Mouse (Mus musculus): ENCODE data around the gene AB124611.

DNA sequence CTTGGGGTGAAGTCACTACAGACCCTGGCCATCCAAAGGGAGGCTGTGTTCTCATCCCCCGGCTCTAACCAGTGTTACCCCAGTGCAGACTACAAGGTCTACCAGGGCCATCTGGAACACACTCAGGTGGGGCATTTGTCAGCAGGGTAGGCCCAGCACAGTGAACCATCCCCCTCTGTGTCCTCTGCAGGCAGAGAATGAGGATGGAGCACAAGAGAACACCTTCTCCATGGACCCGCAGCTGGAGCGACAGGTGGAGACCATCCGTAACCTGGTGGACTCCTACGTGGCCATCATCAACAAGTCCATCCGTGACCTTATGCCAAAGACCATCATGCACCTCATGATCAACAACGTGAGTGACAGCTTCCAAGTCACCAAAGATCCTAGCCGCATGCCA is 22.6 kb upstream of the AB124611 start:
- TF ChIP-seq CTCF (conservative IDR thresholded peaks at IDR 0.05; ENCODE audit: low read length) (no peak), POU5F1 (IDR thresholded peaks at IDR 0.05; ENCODE audit: borderline replicate concordance, low read length) (no peak)

Measured in E14TG2a.4 (cell line).